Mouse (Mus musculus) left cerebral cortex, adult 8-10 months (tissue): ENCODE results near the gene Akap9. TPM values are rescaled to one million over a fixed set of nuclear protein-coding genes. Genes with fewer than 3 reads are reported as not detected.
"Not testable (repeated sequence)": the region's sequence is repeated elsewhere in the genome, so short reads cannot be mapped to it uniquely, and the experiment has no call there.

ENCODE experiments used
- DNase-seq, 2 experiments: peaks; one replicate each; pipeline ENCODE4 v3.0.0; 2022; ENCODE audit warnings: low spot score in 2 of 2
- total RNA-seq, 4 experiments: library from RNA; stranded (reverse); gene quantifications; 2 replicates each; pipeline ENCODE4 v1.2.4; 2022

Gene Akap9
- total RNA-seq, 4 experiments from 2014 or later: 84.1 to 103 (median 91.2) TPM

DNA sequence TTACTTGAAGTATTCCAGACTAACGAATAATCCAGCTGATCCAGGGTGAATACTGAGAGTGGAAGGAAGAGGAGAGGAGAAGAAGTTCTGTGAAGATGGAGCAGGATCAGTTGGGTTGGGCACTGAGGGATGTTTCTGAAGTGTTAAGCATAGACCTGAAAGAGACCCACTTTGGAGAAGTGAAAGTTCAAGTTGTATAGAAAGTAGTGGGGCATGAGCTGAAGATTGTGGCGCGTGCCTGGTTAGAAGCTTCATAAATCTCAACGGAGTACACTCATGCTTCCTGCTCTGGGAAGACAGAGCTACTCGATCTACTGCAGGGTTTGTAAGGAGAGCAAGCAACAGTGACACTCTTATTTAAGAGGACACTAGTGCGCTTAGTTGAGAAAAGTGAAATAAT lies 41.3 kb downstream of the Akap9 start:
- no peak for DNase-seq

DNA sequence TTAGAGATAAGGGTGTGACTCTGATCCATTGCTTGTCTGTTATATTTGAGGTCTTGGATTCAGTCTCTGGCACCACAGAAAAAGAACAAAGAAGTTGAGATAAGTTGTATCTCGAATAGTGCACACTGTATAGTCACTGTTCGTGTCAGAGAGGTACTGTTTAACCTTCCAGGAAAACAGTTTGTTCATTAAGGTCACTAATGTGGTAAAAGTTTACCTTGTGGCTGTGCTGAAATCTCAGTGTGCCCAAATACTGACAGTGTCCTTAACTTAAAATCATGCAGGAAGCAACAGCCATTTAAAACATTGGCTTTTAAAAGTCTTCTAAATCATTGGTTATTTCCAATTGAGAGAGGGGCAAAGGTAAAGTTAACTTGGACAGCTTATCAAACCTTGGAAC lies 43.1 kb downstream of the Akap9 start:
- DNase-seq: no peak

DNA sequence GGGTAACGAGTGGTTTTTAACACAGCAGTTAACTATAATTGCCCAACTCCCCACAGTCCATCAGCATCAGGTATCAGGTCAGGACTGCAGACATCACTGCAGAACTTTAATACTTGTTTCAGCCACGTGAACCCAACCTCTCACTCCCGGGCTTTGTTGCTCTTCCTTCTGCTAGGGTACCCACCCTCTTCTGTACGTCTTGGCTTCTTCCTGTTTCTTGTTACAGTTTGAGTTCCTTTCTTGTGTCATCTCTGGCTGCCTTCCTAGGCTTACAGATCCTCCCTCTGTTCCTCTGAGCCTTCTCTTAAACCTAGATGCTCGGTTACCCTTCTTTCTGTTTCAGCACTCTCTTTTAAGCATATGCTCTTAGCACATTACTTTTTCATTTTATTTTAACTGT lies 45.9 kb downstream of the Akap9 start:
- DNase-seq: no peak

DNA sequence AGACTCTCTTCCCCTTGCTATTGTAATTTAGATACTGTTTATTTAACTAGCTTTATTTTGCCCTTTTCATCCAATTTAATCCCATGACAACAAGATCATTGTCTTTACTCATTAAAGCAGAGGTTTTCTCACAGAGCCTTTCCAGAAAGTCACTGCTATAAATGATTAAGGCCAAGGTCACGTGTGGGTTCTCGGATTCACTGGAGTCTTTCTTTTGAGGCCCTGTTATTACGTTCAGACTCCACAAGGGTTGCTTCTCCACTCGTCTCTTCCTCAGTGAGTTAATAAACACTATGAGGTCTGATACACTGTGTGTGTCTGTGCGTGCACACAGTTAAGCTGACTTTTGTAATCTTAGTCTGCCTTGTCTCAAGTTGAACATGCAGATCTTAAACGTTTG lies 47.0 kb downstream of the Akap9 start:
- no peak for DNase-seq

DNA sequence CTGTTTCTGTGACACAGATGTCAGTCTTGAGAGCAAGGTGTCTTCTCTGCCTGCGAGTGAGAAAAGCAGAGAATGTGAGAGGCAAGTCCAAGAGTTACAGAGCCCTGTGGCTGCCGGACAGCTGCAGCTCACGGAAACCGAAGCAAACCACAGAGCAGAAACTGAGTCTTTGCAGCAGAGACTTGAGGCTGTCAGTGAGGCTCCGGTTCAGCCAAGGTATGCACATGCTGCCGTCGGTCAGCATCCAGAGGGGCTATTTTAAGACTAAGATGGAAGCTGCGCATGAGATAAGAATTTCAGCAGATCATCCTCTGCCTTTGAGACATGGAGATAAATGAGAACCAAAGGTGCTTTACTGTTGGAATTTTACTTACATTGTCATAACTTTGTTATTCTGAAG lies 48.3 kb downstream of the Akap9 start:
- DNase-seq: no peak

DNA sequence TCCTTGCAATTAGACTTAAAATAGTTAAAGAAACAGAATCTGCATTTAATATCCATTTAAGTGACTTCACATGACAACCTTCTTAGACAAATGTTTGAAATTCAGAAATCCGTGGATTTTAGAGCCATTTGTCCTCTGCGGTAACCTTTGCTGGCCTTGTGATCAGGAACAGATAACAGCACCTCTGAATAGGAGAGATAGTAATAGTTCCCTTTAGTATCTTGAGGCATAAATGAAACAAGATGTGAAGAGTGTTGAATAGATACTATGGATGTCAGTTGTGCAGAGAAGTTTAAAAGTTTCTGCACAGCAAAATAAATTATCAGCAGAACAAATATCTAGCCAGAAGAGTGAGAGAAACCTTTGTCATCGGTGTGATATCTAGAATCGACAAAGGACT lies 50.0 kb downstream of the Akap9 start:
- DNase-seq: no peak

DNA sequence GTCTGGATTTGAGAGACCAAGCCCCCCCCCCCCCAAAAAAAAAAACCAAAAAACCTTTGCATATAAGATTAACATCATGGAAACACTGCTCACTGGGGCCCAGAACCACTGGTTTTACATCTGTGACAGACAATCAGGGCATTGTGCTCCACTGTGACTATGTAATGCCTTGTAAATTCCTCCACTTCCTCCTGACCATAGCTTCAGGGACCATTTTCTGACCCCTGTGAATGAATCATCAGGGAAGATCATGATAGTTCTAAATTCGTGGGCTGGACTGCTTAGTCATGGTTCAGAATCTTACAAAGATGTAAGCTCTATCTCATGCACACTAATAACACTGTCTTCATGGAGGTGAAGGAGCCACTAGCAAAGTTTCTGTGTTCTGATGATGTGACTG lies 61.8 kb downstream of the Akap9 start:
- no peak for DNase-seq

DNA sequence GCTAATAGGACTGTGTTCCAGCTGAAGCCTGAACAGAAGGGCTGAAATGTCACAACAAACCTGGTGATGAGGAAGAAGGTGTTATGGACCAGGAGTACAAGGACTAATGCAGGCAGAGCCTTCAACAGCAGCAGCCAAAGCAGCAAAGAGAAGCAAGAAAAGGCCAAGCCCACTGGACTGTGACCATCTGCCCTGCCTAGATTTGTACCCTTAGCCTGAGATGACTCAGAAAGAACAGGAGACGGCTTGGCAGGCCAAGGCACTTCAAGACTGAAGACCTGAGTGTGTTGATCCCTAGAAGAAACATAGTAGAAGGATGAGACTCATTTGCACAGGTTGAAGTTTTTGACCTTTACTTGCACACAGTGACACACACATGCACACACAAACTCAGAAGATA lies 62.6 kb downstream of the Akap9 start:
- no peak for DNase-seq

DNA sequence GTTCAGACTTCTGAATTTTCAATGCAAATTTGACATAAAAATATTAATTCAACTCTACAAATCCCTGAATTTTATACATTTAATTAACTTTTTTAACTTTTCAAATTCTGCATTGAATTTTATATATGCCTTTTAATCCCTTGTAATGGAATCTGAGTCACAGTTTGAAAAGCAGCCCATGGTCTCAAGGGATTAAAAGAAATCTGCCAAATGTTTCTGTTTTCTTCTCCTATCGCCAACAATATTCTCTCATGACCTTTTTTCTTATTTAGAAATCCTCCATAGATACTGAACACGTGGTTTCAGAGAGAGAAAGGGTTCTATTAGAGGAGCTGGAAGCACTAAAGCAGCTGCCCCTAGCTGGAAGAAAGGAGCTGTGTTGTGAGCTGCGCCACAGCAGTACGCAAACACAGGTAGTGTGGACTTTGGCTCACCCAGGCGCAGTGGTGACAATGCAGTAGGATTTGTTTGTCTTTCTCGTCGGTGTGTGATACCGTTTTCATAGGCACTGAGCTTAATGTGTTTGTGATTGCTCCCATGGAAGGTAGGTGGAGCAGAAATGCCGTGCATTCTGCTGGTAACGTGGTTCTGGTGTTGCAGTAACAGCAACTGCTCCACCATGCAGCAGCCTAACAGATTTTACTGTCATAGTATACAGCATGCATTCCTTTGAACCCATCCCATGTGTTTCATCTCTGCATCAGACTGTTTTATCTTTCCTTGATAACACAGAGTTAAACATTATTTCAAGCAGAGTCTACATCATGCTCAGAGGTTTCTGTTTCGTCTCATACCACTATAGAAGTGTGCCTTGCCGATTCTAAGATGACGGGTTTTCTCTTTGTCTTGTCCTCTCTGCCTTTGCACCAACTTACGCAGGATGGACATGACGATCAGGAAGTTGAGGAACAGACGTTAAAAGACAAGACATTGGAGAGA lies 76.9 kb downstream of the Akap9 start:
- DNase-seq: no peak

DNA sequence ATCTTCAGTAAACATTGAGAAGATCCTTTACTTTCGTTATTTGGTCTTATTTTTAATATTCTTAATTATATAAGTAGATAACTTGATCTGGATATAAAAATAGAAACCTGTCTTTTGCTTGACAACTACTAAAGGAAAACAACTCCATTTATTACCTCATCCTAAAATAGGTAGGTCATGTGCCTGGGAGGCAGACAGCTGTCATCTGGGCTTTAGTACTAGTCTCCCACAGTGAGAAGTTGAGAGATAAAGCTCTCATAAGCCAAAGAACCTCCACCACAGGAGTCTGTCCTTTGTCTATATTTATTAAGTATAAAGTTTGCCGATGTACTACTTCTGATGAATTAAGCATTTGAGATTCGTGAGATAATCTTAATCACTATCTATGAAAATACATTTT lies 78.8 kb downstream of the Akap9 start:
- DNase-seq: no peak

DNA sequence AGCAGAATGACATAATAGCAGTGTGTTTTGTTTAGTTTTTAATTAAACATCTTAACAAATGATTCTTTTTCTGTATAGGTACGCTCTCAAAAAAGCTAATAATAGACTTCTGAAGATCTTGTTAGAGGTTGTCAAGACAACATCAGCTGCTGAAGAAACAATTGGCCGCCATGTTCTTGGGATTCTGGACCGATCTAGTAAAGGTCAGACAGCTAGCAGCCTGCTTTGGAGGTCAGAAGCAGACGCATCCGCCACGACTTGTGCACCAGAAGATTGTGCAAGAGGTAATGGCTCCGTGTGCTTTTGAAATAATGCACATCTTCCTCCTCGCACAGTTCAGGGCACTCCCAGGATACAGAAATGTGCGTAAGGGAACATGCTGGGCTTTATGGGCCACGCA lies 80.4 kb downstream of the Akap9 start:
- DNase-seq: no peak

DNA sequence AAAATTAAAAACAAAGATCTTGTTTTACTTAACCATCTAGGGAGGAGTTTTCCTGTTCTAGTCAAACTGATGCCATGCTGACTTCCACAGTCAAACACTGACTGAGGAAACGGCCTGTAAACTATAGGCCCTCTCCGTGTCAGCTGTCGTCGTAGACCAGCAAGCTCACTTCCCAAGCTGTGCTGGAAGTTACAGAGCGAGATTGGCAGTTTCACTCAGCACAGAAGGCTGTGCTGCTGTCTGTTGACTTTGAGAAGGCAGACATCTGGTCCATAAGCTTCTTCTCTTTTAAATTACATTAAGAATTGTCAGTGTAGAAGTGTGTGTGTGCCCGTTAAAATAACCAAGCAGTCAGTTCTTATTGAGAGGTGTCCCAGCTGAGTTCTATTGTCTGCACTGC lies 81.7 kb downstream of the Akap9 start:
- no peak for DNase-seq

DNA sequence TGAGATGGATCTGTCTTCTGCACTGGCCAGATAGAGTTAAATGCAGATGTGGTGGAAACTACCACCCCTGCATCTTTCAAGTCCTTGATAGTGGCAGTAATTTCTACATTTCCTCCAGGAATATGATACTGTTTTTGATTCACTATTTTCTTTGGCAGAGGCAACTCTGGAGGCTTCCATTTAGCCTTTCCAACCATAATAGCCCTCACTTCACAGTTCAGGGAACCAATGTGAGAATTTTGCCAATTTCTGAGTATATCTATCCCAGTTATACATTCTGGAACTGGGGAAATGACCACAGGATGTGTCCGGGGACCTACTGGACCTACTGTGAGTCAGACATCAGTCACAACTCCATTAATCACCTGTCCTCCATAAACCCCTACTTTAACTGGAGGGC lies 89.8 kb downstream of the Akap9 start:
- DNase-seq: not testable (repeated sequence)

DNA sequence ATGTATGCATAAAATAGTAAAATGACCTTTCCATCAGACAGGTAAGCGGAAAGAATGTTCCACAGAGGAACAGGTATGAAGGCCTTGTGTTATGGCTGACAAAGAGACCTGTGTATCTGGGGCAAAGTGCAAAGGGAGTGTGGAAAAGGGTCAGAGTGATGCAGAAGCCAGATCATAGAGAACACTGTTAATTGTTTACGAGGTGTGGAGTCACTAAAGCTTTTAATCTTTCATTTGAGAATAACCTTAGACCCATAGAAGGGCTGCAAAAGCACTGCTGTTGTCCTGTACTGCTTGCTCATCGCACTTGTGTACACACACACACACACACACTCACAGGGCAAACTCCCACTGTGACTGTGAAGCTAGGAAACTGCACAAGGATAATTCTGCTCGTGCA lies 91.5 kb downstream of the Akap9 start:
- DNase-seq: no peak

DNA sequence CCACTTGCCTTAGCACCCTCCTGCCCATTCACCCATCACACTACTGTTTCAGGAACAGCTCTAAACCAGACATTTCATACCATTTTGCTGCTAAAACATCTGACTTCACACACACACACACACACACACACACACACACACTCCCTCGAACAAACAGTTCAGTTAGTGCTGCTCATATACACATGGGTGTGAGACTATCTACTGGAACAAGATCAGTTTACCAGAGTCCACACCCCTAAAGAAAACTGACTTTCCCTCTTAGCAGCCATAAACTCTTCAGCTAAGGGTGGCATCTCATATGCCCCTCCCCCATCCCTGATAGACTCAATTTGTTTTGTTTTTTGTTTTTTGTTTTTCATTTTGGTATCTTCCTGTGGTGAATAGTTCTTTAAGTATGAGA lies 92.2 kb downstream of the Akap9 start:
- DNase-seq: no peak

DNA sequence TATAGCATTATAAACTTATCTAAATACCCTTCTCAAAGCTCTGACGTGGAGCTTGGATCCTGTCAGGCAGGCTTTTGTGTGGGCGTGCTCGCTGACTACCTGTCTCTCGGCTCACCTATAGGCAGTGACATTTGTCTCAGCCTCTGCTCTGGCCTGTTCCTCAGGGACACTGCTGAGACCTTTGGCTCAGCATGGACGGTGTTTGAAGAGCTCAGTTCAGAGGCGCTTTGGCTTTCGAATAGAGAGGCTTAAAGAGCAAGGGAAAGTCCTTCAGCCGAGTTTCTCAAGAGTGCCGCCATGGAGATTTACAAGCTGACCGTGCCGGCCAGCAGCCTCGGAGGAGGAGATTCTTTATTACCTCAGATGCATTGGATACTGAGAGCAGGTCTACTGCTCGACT lies 95.3 kb downstream of the Akap9 start:
- DNase-seq: no peak

DNA sequence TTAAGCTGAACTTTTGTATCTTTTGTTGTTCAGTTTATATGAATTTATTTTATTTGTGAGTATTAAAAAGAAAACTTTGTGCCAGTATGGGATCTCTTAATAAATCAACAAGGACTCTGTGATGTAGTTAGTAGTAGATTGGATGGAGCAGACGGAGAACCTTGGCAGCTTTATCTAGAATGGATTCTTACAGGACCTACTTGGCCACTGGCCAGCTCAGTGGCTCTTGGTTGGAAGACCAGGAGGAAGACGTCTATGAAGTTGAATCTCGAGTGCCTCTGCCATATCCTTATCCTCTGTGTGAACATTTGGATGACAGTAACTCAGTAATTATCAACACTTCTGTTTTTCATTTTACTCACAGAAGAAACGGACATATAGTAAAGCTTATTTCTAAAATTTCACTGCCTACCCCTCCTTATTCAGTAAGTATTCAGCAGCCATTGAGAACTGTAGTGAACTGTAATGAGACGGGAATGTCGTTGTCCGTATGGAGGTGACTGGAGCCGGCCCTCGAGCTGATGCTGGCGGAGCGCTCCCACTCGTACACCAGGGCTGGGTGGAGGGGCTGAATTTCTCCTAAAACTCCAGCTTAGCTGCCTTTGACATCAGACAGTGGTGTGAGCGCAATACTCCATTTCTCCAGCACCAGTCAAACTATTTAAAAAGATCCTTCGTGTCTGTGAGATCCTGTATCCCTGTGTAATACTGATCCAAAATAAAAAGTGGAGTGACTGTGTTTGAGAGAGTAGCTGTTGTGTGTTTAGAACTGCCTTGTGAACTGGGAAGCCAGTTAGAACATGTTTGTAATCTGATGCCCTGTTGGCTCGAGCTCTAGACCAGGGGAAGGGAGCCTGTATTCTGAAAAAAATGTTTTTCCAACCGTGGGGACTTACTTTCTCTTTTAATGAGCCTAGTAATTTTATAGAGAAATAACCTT lies 96.2 kb downstream of the Akap9 start:
- DNase-seq: no peak

DNA sequence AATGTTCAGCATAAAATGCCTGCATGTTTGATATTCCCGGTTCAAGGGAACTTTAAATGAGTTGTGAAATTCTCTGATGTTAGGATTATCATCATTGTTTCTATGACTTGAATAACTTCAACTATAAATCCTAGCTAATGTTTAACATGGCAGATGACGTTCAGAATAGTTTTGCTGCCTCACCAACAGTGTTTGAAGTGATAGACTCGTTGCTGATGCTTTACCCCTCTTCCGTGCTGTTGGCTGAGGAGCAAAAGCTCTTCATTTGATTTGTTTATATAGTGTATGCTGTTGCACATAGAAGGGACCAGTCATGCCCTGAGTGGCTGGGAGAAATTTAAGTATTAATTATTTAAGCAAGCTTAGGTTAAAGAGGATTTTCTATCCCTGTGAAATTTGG lies 96.9 kb downstream of the Akap9 start:
- DNase-seq: no peak

DNA sequence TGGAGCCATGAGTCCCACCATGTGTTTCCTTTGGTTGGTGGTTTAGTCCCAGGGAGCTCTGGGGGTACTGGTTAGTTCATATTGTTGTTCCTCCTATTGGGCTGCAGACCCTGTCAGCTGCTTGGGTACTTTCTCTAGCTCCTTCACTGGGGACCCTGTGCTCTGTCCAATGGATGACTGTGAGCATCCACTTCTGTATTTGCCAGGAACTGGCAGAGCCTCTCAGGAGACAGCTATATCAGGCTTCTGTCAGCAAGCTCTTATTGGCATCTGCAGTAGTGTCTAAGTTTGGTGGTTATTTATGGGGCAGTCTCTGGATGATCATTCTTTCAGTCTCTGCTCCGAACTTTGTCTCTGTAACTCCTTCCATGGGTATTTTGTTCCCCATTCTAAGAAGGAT lies 98.5 kb downstream of the Akap9 start:
- not testable (repeated sequence) for DNase-seq

DNA sequence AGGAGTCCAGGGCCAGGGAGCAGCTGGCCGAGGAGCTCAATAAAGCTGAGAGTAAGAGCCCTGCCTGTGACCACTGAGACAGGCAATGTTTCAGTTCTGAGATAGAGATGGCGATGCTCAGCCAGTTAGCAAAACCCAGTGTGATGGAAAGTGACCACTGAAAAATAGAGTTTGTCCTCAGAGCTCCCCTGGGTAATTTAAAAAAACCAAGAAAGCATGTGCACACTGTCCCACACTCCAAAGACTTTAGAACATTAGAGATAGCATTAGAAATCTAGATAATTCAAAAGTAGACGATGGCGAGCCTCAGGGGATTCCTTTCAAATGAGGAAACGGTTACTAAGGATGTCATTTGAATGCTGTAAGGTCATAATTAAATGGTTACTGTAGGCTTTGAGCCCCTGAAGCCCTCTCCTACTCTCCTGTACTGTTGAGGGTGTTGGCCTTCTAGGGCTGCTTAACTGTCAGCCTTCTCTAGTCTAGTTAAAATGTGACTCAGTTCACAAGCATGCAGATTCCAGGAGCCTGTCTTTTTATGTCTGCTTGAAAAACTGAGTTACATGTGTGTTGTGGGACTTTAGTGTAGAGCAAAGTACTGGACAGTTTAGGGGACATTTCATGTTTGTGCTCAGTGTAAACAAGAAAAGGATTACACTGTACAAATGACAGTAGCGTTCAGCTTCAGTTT lies 100.8 kb downstream of the Akap9 start:
- no peak for DNase-seq

DNA sequence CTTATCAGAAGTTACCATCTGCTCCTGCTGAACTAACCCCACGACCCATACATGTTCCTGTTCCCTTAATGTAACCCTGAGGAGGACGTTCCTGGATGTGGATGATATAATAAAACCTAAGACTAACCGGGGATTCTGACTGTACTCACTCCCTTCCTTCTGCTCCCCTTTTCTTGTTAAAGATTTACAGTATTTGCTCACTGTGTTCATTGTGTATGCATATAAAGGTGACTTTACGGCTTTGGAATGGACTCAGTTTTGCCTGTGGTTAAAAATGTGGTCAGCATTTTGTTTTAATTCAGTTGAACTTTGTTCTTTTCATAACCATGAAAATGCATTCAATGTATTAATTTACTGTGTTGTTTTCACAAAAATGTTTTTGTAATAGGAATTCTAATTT lies 104.0 kb downstream of the Akap9 start:
- DNase-seq: no peak

DNA sequence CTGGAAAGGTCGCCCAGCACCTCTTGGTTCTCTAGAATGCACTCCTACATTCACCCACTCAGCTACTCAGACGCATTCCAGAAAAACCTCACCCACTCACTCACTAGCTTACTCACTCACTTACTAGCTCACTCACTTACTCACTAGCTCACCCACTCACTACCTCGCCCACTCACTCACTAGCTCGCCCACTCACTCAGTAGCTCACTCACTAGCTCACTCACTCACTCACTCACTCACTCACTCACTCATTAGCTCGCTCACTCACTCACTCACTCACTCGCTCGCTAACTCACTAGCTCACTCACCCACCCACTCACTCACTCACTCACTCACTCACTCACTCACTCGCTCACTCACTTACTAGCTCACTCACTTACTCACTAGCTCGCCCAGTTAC lies 108.8 kb downstream of the Akap9 start:
- DNase-seq: no peak
